Mouse (Mus musculus) hindbrain, embryonic 16.5 days (tissue): ENCODE measurements around the gene Fgf4. TPM values are rescaled to one million over a fixed set of nuclear protein-coding genes. Genes with fewer than 3 reads are reported as not detected.
"Not testable (repeated sequence)": the region's sequence is repeated elsewhere in the genome, so short reads cannot be mapped to it uniquely, and the experiment has no call there.

Source experiments
- ATAC-seq: fragments of 200-750 bp; cut with Nextera tagmentation; 2 replicates; pipeline ENCODE4 v1.8.0; 2017; ENCODE audit warnings: moderate TSS enrichment, moderate library complexity
- H3K27ac ChIP-seq: fragments of 300-500 bp; sonication (generic); 2 replicates; pipeline ENCODE4 v1.5.1; 2014; ENCODE audit warnings: low read depth, mild to moderate bottlenecking, control low read depth, low read length, moderate library complexity
- H3K27me3 ChIP-seq: fragments of 300-500 bp; sonication (generic); replicated peaks from 2 replicates; pipeline ENCODE4 v1.6.1; 2014; ENCODE audit warnings: low read length; ENCODE audit not compliant: control insufficient read depth, insufficient read depth
- H3K36me3 ChIP-seq: fragments of 300-500 bp; sonication (generic); 2 replicates; pipeline ENCODE4 v1.6.1; 2014; ENCODE audit warnings: mild to moderate bottlenecking, low read length, moderate library complexity, mixed read lengths; ENCODE audit not compliant: control insufficient read depth, insufficient read depth
- H3K4me1 ChIP-seq: fragments of 300-500 bp; sonication (generic); 2 replicates; pipeline ENCODE4 v1.6.1; 2014; ENCODE audit warnings: low read depth, low read length; ENCODE audit not compliant: control insufficient read depth, insufficient read depth
- H3K4me2 ChIP-seq: fragments of 300-500 bp; sonication (generic); 2 replicates; pipeline ENCODE4 v1.6.1; 2014; ENCODE audit warnings: mild to moderate bottlenecking, low read length, control low read depth, moderate library complexity
- H3K4me3 ChIP-seq: fragments of 300-500 bp; sonication (generic); 2 replicates; pipeline ENCODE4 v1.5.1; 2014; ENCODE audit warnings: mild to moderate bottlenecking, low read length, control low read depth, moderate library complexity
- H3K9ac ChIP-seq: fragments of 300-500 bp; sonication (generic); 2 replicates; pipeline ENCODE4 v1.6.1; 2014; ENCODE audit warnings: low read depth, mild to moderate bottlenecking, control low read depth, low read length, moderate library complexity
- H3K9me3 ChIP-seq: fragments of 300-500 bp; sonication (generic); 2 replicates; pipeline ENCODE4 v1.6.1; 2014; ENCODE audit warnings: mild to moderate bottlenecking, low read length, moderate library complexity; ENCODE audit not compliant: control insufficient read depth
- WGBS: fragments of 180-500 bp; shearing (Covaris S2); extraction: QIAGEN DNeasy Blood & Tissue Kit; methylation state at CpG from one replicate; pipeline ENCODE4 v1.1.7; 2014; 5-methylcytosine and 5-hydroxymethylcytosine counted together
- polyA plus RNA-seq: library from polyadenylated mRNA; unstranded; fragments of >200 nt; fragmentation: Nextera tagmentation; extraction: Ambion mirVana; gene quantifications from 2 replicates; pipeline ENCODE4 v1.2.1, GENCODE M21; 2015

Fgf4 gene
- polyA plus RNA-seq, 1 experiment from 2014 or later = not detected

GRCm38 (mm10) chr7:144883106-144883505 is 35.9 kb downstream of the Fgf4 start:
- Histone ChIP-seq H3K36me3 (no peaks in the 10 kb centered on the region), H3K27me3 (no peaks in the 10 kb centered on the region), H3K9me3 (no peaks in the 10 kb centered on the region), H3K9ac (no peak overlapping the region), H3K4me2 (no peak overlapping the region), H3K4me1 (no peaks in the 10 kb centered on the region), H3K4me3 (no peak overlapping the region), H3K27ac (no peak overlapping the region)
- ATAC-seq = no peak
- 40% methylated on average over 2 of the region's 2 CpGs for WGBS

GRCm38 (mm10) chr7:144887672-144888071 is 40.5 kb downstream of the Fgf4 start:
- Histone ChIP-seq H3K4me1 (no peaks in the 10 kb centered on the region), H3K9ac (no peak overlapping the region), H3K36me3 (no peaks in the 10 kb centered on the region), H3K9me3 (no peaks in the 10 kb centered on the region), H3K4me3 (no peak overlapping the region), H3K4me2 (no peak overlapping the region), H3K27me3 (no peaks in the 10 kb centered on the region; the same call in 1 of the 2 replicates), H3K27ac (no peak overlapping the region)
- WGBS = 93% methylated on average over 2 of the region's 2 CpGs
- ATAC-seq = no peak

GRCm38 (mm10) chr7:144888564-144889299 is 41.6 kb downstream of the Fgf4 start:
- 8% methylated on average over 18 of the region's 18 CpGs for WGBS
- no peak for ATAC-seq

GRCm38 (mm10) chr7:144890661-144891060 is 43.5 kb downstream of the Fgf4 start:
- 86% methylated on average over 1 of the region's 1 CpGs for WGBS
- not testable (repeated sequence) for H3K27me3 ChIP-seq, H3K36me3 ChIP-seq, H3K4me2 ChIP-seq, H3K27ac ChIP-seq, H3K4me3 ChIP-seq, H3K9me3 ChIP-seq, ATAC-seq, H3K9ac ChIP-seq
- peaks cover 10% of the 10 kb centered on the region for H3K4me1 ChIP-seq

More at GRCm38 (mm10) chr7:144888564-144889299, 41.6 kb downstream of the Fgf4 start:
- H3K36me3 ChIP-seq = no peaks in the 10 kb centered on the region
- no peak overlapping the region for H3K4me2 ChIP-seq
- H3K27me3 ChIP-seq = no peaks in the 10 kb centered on the region; the same call in 1 of the 2 replicates
- H3K9me3 ChIP-seq = no peaks in the 10 kb centered on the region
- H3K4me1 ChIP-seq = no peaks in the 10 kb centered on the region
- H3K9ac ChIP-seq = no peak overlapping the region
- H3K4me3 ChIP-seq = no peak overlapping the region
- H3K27ac ChIP-seq = no peak overlapping the region

GRCm38 (mm10) chr7:144891863-144892262 is 44.7 kb downstream of the Fgf4 start:
- 74% methylated on average over 2 of the region's 2 CpGs for WGBS
- no peak for ATAC-seq
- H3K9ac ChIP-seq = no peak overlapping the region

GRCm38 (mm10) chr7:144892322-144892721 is 45.2 kb downstream of the Fgf4 start:
- Histone ChIP-seq H3K4me2 (no peak overlapping the region), H3K36me3 (no peaks in the 10 kb centered on the region), H3K4me1 (peaks cover 19% of the 10 kb centered on the region), H3K27me3 (peaks cover 8% of the 10 kb centered on the region), H3K4me3 (no peak overlapping the region), H3K27ac (no peak overlapping the region), H3K9ac (no peak overlapping the region), H3K9me3 (no peaks in the 10 kb centered on the region)
- ATAC-seq = no peak
- 31% methylated on average over 6 of the region's 6 CpGs for whole genome bisulfite sequencing

More at GRCm38 (mm10) chr7:144891863-144892262, 44.7 kb downstream of the Fgf4 start:
- Histone ChIP-seq H3K27me3 (peaks cover 6% of the 10 kb centered on the region), H3K27ac (no peak overlapping the region), H3K4me2 (no peak overlapping the region), H3K9me3 (no peaks in the 10 kb centered on the region), H3K4me3 (no peak overlapping the region), H3K36me3 (no peaks in the 10 kb centered on the region), H3K4me1 (peaks cover 19% of the 10 kb centered on the region)

- Histone ChIP-seq H3K27ac (no peak overlapping the region), H3K9me3 (no peaks in the 10 kb centered on the region), H3K4me1 (peaks cover 19% of the 10 kb centered on the region), H3K27me3 (peaks cover 10% of the 10 kb centered on the region), H3K36me3 (no peaks in the 10 kb centered on the region), H3K9ac (no peak overlapping the region), H3K4me3 (no peak overlapping the region), H3K4me2 (no peak overlapping the region)
- 1% methylated on average over 5 of the region's 5 CpGs for whole genome bisulfite sequencing
- ATAC-seq = no peak
These were observed 47.0 kb downstream of the Fgf4 start for GRCm38 (mm10) chr7:144894191-144894590.

- 0% methylated on average over 4 of the region's 4 CpGs for whole genome bisulfite sequencing
- Histone ChIP-seq H3K27me3 (peaks cover 13% of the 10 kb centered on the region), H3K9ac (0 out of 2 replicates have a peak overlapping the region, but pooled peaks have one; percentile 35), H3K4me3 (peak overlapping the region; percentile 50), H3K27ac (no peak overlapping the region), H3K36me3 (no peaks in the 10 kb centered on the region), H3K4me1 (peaks cover 19% of the 10 kb centered on the region), H3K9me3 (no peaks in the 10 kb centered on the region), H3K4me2 (peak overlapping the region; percentile 96)
- no peak for ATAC-seq
These were observed 47.5 kb downstream of the Fgf4 start for GRCm38 (mm10) chr7:144894706-144895105.

- Histone ChIP-seq H3K9me3 (no peaks in the 10 kb centered on the region), H3K9ac (peak overlapping the region; percentile 64), H3K36me3 (no peaks in the 10 kb centered on the region), H3K27ac (peak overlapping the region; percentile 59; the same call in 1 of the 2 replicates), H3K4me2 (peak overlapping the region; percentile 96), H3K4me3 (peak overlapping the region; percentile 50), H3K4me1 (peaks cover 19% of the 10 kb centered on the region), H3K27me3 (peaks cover 13% of the 10 kb centered on the region)
- peak; percentile 87 for ATAC-seq
- under 1% methylated on average over 34 of the region's 37 CpGs for WGBS
These were observed 48.3 kb downstream of the Fgf4 start for GRCm38 (mm10) chr7:144895305-144896111.
